Mouse (Mus musculus) MEL (cell line): Measurements from ENCODE around the gene 4930455H04Rik. TPM values are rescaled to one million over a fixed set of nuclear protein-coding genes. Genes with fewer than 3 reads are reported as not detected.

ENCODE experiments used
- DNase-seq: peaks from one replicate; pipeline ENCODE4 v3.0.0; 2011; ENCODE audit warnings: low read depth, low spot score
- H3K27ac ChIP-seq: 2 replicates; pipeline ENCODE4 v1.5.1; 2012; ENCODE audit warnings: low read depth, mild to moderate bottlenecking, control low read depth, low read length, moderate library complexity; ENCODE audit not compliant: control insufficient read depth
- H3K27me3 ChIP-seq, 2 experiments: fragments of 150-350 bp in 1 of 2; sonication (generic) in 1 of 2; 2 replicates each; pipeline ENCODE4 v1.6.1; 2012; ENCODE audit warnings: low read length in 2 of 2, mild to moderate bottlenecking in 2 of 2, improper control_type of control experiment in 1 of 2, moderate library complexity in 1 of 2; ENCODE audit not compliant: insufficient read depth in 2 of 2, control insufficient read depth in 1 of 2
- H3K36me3 ChIP-seq, 2 experiments: 2 replicates each; pipeline ENCODE4 v1.6.1; 2012 to 2014; ENCODE audit warnings: low read length in 2 of 2, improper control_type of control experiment in 1 of 2, inconsistent platforms in 1 of 2, mild to moderate bottlenecking in 1 of 2; ENCODE audit not compliant: insufficient read depth in 2 of 2, control insufficient read depth in 1 of 2
- H3K4me1 ChIP-seq, 2 experiments: fragments of 150-350 bp in 1 of 2; sonication (generic) in 1 of 2; 2 replicates each; pipeline ENCODE4 v1.6.1; 2012; ENCODE audit warnings: low read length in 2 of 2, improper control_type of control experiment in 1 of 2, mild to moderate bottlenecking in 1 of 2; ENCODE audit not compliant: insufficient read depth in 2 of 2, control insufficient read depth in 1 of 2
- H3K4me3 ChIP-seq, 2 experiments: fragments of 150-350 bp in 1 of 2; sonication (generic) in 1 of 2; 2 replicates each; pipeline ENCODE4 v1.5.1; 2012; ENCODE audit warnings: low read depth in 2 of 2, low read length in 2 of 2, mild to moderate bottlenecking in 2 of 2, moderate library complexity in 2 of 2, control low read depth in 1 of 2, improper control_type of control experiment in 1 of 2; ENCODE audit not compliant: control insufficient read depth in 1 of 2, insufficient read depth in 1 of 2
- H3K79me2 ChIP-seq: 2 replicates; pipeline ENCODE4 v1.6.1; 2012; ENCODE audit warnings: mild to moderate bottlenecking, low read length, moderate library complexity; ENCODE audit not compliant: control insufficient read depth, poor library complexity, insufficient read depth
- H3K9ac ChIP-seq: 2 replicates; pipeline ENCODE4 v1.6.1; 2012; ENCODE audit warnings: low read depth, mild to moderate bottlenecking, control low read depth, low read length, moderate library complexity; ENCODE audit not compliant: control insufficient read depth, poor library complexity, severe bottlenecking
- H3K9me3 ChIP-seq: fragments of 150-350 bp; sonication (generic); replicated peaks from 2 replicates; pipeline ENCODE4 v1.6.1; 2012; ENCODE audit warnings: mild to moderate bottlenecking, low read length, improper control_type of control experiment, moderate library complexity; ENCODE audit not compliant: insufficient read depth
- BHLHE40 ChIP-seq: IDR thresholded peaks from 2 replicates; pipeline ENCODE4 v1.6.1; 2012; ENCODE audit warnings: low read depth, mild to moderate bottlenecking, inconsistent platforms, low read length, improper control_type of control experiment, borderline replicate concordance
- CHD1 ChIP-seq: IDR thresholded peaks from 2 replicates; pipeline ENCODE4 v1.6.1; 2012; ENCODE audit warnings: low read depth, mild to moderate bottlenecking, inconsistent platforms, low read length, improper control_type of control experiment
- CHD2 ChIP-seq: IDR thresholded peaks from 2 replicates; pipeline ENCODE4 v1.6.1; 2011; ENCODE audit warnings: low read length, improper control_type of control experiment
- CTCF ChIP-seq, 3 experiments: IDR thresholded peaks in 2 of 3; conservative IDR thresholded peaks in 1 of 3; 2 replicates each; pipeline ENCODE4 v1.5.1; 2011 to 2012; ENCODE audit warnings: low read length in 3 of 3, low read depth in 2 of 3, mild to moderate bottlenecking in 2 of 3, improper control_type of control experiment in 1 of 3, inconsistent platforms in 1 of 3, mixed read lengths in 1 of 3, moderate library complexity in 1 of 3; ENCODE audit not compliant: control insufficient read depth in 1 of 3, insufficient read depth in 1 of 3, poor library complexity in 1 of 3, severe bottlenecking in 1 of 3
- E2F4 ChIP-seq: IDR thresholded peaks from 2 replicates; pipeline ENCODE4 v1.6.1; 2011; ENCODE audit warnings: low read depth, low read length, improper control_type of control experiment, borderline replicate concordance
- ELF1 ChIP-seq: IDR thresholded peaks from 2 replicates; pipeline ENCODE4 v1.6.1; 2014; ENCODE audit warnings: low read depth, mild to moderate bottlenecking, inconsistent platforms, low read length, improper control_type of control experiment, moderate library complexity
- EP300 ChIP-seq, 2 experiments: IDR thresholded peaks; 2 replicates each; pipeline ENCODE4 v1.6.1; 2011; ENCODE audit warnings: improper control_type of control experiment in 2 of 2, low read length in 2 of 2, low read depth in 1 of 2, mild to moderate bottlenecking in 1 of 2
- ETS1 ChIP-seq: IDR thresholded peaks from 2 replicates; pipeline ENCODE4 v1.6.1; 2012; ENCODE audit warnings: low read depth, mild to moderate bottlenecking, inconsistent platforms, low read length, improper control_type of control experiment, moderate library complexity
- GABPA ChIP-seq: IDR thresholded peaks from 2 replicates; pipeline ENCODE4 v1.6.1; 2012; ENCODE audit warnings: low read depth, mild to moderate bottlenecking, inconsistent platforms, low read length, improper control_type of control experiment, moderate library complexity
- GATA1 ChIP-seq: IDR thresholded peaks from 2 replicates; pipeline ENCODE4 v1.6.1; 2011; ENCODE audit warnings: low read depth, low read length, improper control_type of control experiment
- JUND ChIP-seq: IDR thresholded peaks from 2 replicates; pipeline ENCODE4 v1.6.1; 2011; ENCODE audit warnings: low read depth, mild to moderate bottlenecking, improper control_type of control experiment, low read length
- MAFK ChIP-seq: IDR thresholded peaks from 2 replicates; pipeline ENCODE4 v1.6.1; 2011; ENCODE audit warnings: low read depth, mild to moderate bottlenecking, low read length, improper control_type of control experiment, borderline replicate concordance
- MAX ChIP-seq: IDR thresholded peaks from 2 replicates; pipeline ENCODE4 v1.6.1; 2011; ENCODE audit warnings: low read length, improper control_type of control experiment
- MAZ ChIP-seq: IDR thresholded peaks from 2 replicates; pipeline ENCODE4 v1.6.1; 2012; ENCODE audit warnings: low read depth, mild to moderate bottlenecking, inconsistent platforms, low read length, improper control_type of control experiment
- MEF2A ChIP-seq: IDR thresholded peaks from 2 replicates; pipeline ENCODE4 v1.6.1; 2014; ENCODE audit warnings: low read depth, mild to moderate bottlenecking, inconsistent platforms, low read length, improper control_type of control experiment; ENCODE audit not compliant: poor library complexity, insufficient replicate concordance, severe bottlenecking; ENCODE audit errors: extremely low read depth
- MXI1 ChIP-seq: IDR thresholded peaks from 2 replicates; pipeline ENCODE4 v1.6.1; 2011; ENCODE audit warnings: mild to moderate bottlenecking, low read depth, low read length, improper control_type of control experiment
- MYB ChIP-seq: IDR thresholded peaks from 2 replicates; pipeline ENCODE4 v1.6.1; 2011; ENCODE audit warnings: mild to moderate bottlenecking, low read depth, low read length, improper control_type of control experiment
- MYC ChIP-seq: IDR thresholded peaks from 2 replicates; pipeline ENCODE4 v1.6.1; 2011; ENCODE audit warnings: low read depth, mild to moderate bottlenecking, low read length, improper control_type of control experiment, moderate library complexity
- NELFE ChIP-seq: IDR thresholded peaks from 2 replicates; pipeline ENCODE4 v1.6.1; 2011; ENCODE audit warnings: low read depth, low read length, improper control_type of control experiment
- NRF1 ChIP-seq: IDR thresholded peaks from 2 replicates; pipeline ENCODE4 v1.6.1; 2014; ENCODE audit warnings: low read depth, mild to moderate bottlenecking, inconsistent platforms, low read length, improper control_type of control experiment, moderate library complexity; ENCODE audit not compliant: poor library complexity, insufficient read depth, severe bottlenecking
- POLR2A ChIP-seq, 2 experiments: IDR thresholded peaks; 2 replicates each; pipeline ENCODE4 v1.6.1; 2011 to 2012; ENCODE audit warnings: low read length in 2 of 2, mild to moderate bottlenecking in 2 of 2, control low read depth in 1 of 2, improper control_type of control experiment in 1 of 2, low read depth in 1 of 2, moderate library complexity in 1 of 2; ENCODE audit not compliant: control insufficient read depth in 1 of 2, insufficient read depth in 1 of 2, poor library complexity in 1 of 2
- POLR2AphosphoS2 ChIP-seq: IDR thresholded peaks from 2 replicates; pipeline ENCODE4 v1.6.1; 2011; ENCODE audit warnings: low read length, improper control_type of control experiment
- POLR2AphosphoS5 ChIP-seq: IDR thresholded peaks from 2 replicates; pipeline ENCODE4 v1.6.1; 2012; ENCODE audit warnings: low read depth, borderline replicate concordance, mild to moderate bottlenecking, inconsistent platforms, low read length, moderate library complexity, mixed read lengths
- RCOR1 ChIP-seq: IDR thresholded peaks from 2 replicates; pipeline ENCODE4 v1.6.1; 2012; ENCODE audit warnings: low read depth, mild to moderate bottlenecking, inconsistent platforms, low read length, improper control_type of control experiment
- SIN3A ChIP-seq: IDR thresholded peaks from 2 replicates; pipeline ENCODE4 v1.6.1; 2012; ENCODE audit warnings: low read length, improper control_type of control experiment, inconsistent platforms
- SMC3 ChIP-seq: IDR thresholded peaks from 2 replicates; pipeline ENCODE4 v1.6.1; 2011; ENCODE audit warnings: low read depth, low read length, improper control_type of control experiment
- TBP ChIP-seq: IDR thresholded peaks from 2 replicates; pipeline ENCODE4 v1.8.0; 2011; ENCODE audit warnings: low read depth, low read length, improper control_type of control experiment
- TCF12 ChIP-seq: IDR thresholded peaks from 2 replicates; pipeline ENCODE4 v1.6.1; 2014; ENCODE audit warnings: low read depth, mild to moderate bottlenecking, inconsistent platforms, low read length, improper control_type of control experiment, moderate library complexity
- USF2 ChIP-seq, 2 experiments: IDR thresholded peaks; 2 replicates each; pipeline ENCODE4 v1.6.1; 2011 to 2012; ENCODE audit warnings: improper control_type of control experiment in 2 of 2, low read length in 2 of 2, borderline replicate concordance in 1 of 2, inconsistent platforms in 1 of 2, low read depth in 1 of 2, mild to moderate bottlenecking in 1 of 2; ENCODE audit not compliant: insufficient read depth in 1 of 2
- ZC3H11A ChIP-seq: IDR thresholded peaks from 2 replicates; pipeline ENCODE4 v1.6.1; 2012; ENCODE audit warnings: low read depth, mild to moderate bottlenecking, inconsistent platforms, low read length, improper control_type of control experiment
- ZKSCAN1 ChIP-seq: IDR thresholded peaks from 2 replicates; pipeline ENCODE4 v1.6.1; 2012; ENCODE audit warnings: low read depth, mild to moderate bottlenecking, inconsistent platforms, low read length, improper control_type of control experiment, moderate library complexity
- polyA plus RNA-seq, 2 experiments: library from polyadenylated mRNA; stranded (reverse) in 1 of 2; unstranded in 1 of 2; fragments of >175 nt in 1 of 2; fragments of >200 nt in 1 of 2; gene quantifications; 2 replicates each; pipeline versions ENCODE4 v1.2.1 to v1.2.4; 2012; ENCODE audit warnings: low replicate concordance in 2 of 2, low read depth in 1 of 2; ENCODE audit not compliant: insufficient read length in 2 of 2, insufficient read depth in 1 of 2, missing spikeins in 1 of 2
- total RNA-seq: library from RNA; depleted of rRNA; stranded (reverse); fragments of 300-350 nt; gene quantifications from 2 replicates; pipeline ENCODE4 v1.2.3, GENCODE M21; 2012

4930455H04Rik gene
- total and polyA plus RNA-seq, 3 experiments, result not detected

DNA sequence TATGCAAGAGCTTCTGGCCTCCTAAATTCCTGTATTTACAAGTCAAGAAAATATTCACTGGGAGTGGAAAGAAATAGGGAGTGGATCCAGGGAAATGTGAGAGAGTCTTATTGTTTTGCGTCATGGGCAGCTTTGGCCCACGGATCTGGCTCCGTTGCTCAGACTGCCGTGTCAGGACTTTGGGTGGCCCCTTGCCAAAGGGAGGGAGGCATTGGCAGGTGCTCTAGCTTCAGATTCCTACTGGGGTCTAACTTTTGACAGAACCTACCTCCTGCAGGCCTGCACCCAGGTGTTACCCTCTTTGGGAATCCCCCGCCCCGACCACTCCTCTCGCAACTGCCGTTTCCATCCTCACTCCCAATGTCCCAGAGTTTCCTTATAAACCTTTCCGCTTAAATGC, 3.6 kb upstream of the 4930455H04Rik start:
- Histone ChIP-seq H3K9me3 (no peaks in the 10 kb centered on the region), H3K4me3 (no peak overlapping the region), H3K27me3 (no peaks in the 10 kb centered on the region; a peak in 1 of 4 replicates), H3K9ac (no peak overlapping the region), H3K79me2 (no peaks in the 10 kb centered on the region), H3K36me3 (no peaks in the 10 kb centered on the region), H3K27ac (no peak overlapping the region), H3K4me1 (no peaks in the 10 kb centered on the region)
- no peak for DNase-seq
- no peak for TF ChIP-seq CTCF (IDR thresholded peaks at IDR 0.05 in 2 of 3, conservative IDR thresholded peaks at IDR 0.05 in 1 of 3; ENCODE audit: control insufficient read depth in 1 of 3, insufficient read depth in 1 of 3, low read depth in 2 of 3, low read length in 3 of 3, poor library complexity in 1 of 3, severe bottlenecking in 1 of 3)
- TF ChIP-seq USF2 (IDR thresholded peaks at IDR 0.05; ENCODE audit: borderline replicate concordance in 1 of 2, insufficient read depth in 1 of 2, low read depth in 1 of 2, low read length in 2 of 2), result no peak
- TF ChIP-seq TCF12, result no peak
- no peak for TF ChIP-seq MAFK
- no peak for TF ChIP-seq MYC
- no peak for TF ChIP-seq BHLHE40
- TF ChIP-seq, all 39 proteins: peak for 0

DNA sequence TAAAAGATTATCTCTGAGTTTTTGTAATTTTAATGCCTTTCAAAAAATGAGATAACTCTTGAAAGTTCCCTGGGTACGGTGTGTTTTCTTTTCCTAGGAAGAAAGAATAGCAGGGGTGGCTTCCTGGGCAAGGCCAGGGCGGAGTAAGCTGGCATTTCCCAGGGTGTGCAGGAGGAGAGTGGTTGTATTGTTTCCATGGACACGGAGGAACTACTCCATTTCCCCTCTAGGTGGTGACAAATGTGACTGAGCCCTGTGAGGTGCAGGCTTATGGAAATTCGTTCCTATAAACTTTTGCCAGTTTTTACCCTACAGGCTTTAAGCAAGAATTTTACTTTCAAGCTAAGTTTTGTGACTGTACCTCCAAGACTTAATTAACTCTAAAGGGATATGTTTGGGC, 1.8 kb upstream of the 4930455H04Rik start:
- Histone ChIP-seq H3K27ac (no peak overlapping the region), H3K4me1 (no peaks in the 10 kb centered on the region), H3K79me2 (no peaks in the 10 kb centered on the region), H3K36me3 (no peaks in the 10 kb centered on the region), H3K4me3 (no peak overlapping the region), H3K9ac (no peak overlapping the region), H3K9me3 (no peaks in the 10 kb centered on the region), H3K27me3 (no peaks in the 10 kb centered on the region; a peak in 1 of 4 replicates)
- peak; percentile 71 for DNase-seq
- TF ChIP-seq MYB (no peak), NELFE (no peak), SIN3A (no peak), MEF2A (no peak), POLR2AphosphoS5 (no peak), ZKSCAN1 (no peak), SMC3 (peak; percentile 68), JUND (no peak), ETS1 (no peak), EP300 (IDR thresholded peaks at IDR 0.05; ENCODE audit: low read depth in 1 of 2, low read length in 2 of 2) (no peak), USF2 (IDR thresholded peaks at IDR 0.05; ENCODE audit: borderline replicate concordance in 1 of 2, insufficient read depth in 1 of 2, low read depth in 1 of 2, low read length in 2 of 2) (no peak), MAX (no peak), POLR2A (IDR thresholded peaks at IDR 0.05; ENCODE audit: control insufficient read depth in 1 of 2, insufficient read depth in 1 of 2, low read depth in 1 of 2, low read length in 2 of 2, poor library complexity in 1 of 2) (no peak), MXI1 (no peak), E2F4 (no peak), CHD1 (no peak), GABPA (no peak), MAZ (no peak), TBP (no peak), CHD2 (no peak), ELF1 (no peak), MYC (no peak), TCF12 (no peak), RCOR1 (no peak), ZC3H11A (peak; percentile 32), POLR2AphosphoS2 (no peak), BHLHE40 (no peak), CTCF (IDR thresholded peaks at IDR 0.05 in 2 of 3, conservative IDR thresholded peaks at IDR 0.05 in 1 of 3; ENCODE audit: control insufficient read depth in 1 of 3, insufficient read depth in 1 of 3, low read depth in 2 of 3, low read length in 3 of 3, poor library complexity in 1 of 3, severe bottlenecking in 1 of 3) (peak; percentile 41 to 63 (median 46)), NRF1 (no peak), GATA1 (no peak)
